Mouse (Mus musculus) C2C12 (cell line): Measurements from ENCODE around the gene Bysl.

ENCODE experiments used
- CTCF ChIP-seq: IDR thresholded peaks from one replicate; pipeline ENCODE4 v1.5.1; 2011; ENCODE audit not compliant: control insufficient read depth, insufficient read depth, insufficient read length
- MAX ChIP-seq: IDR thresholded peaks from one replicate; pipeline ENCODE4 v1.6.1; 2011; ENCODE audit warnings: mild to moderate bottlenecking, control low read depth
- USF1 ChIP-seq: IDR thresholded peaks from one replicate; pipeline ENCODE4 v1.6.1; 2011; ENCODE audit warnings: low read depth, mild to moderate bottlenecking, control low read depth, moderate library complexity

GRCm38 (mm10) chr17:47568951-47569527, 42.3 kb downstream of the Bysl start:
- TF ChIP-seq MAX (no peak), CTCF (no peak), USF1 (no peak)
